Mouse (Mus musculus): ENCODE measurements around the gene Bsn. TPM values are rescaled to one million over a fixed set of nuclear protein-coding genes. Genes with fewer than 3 reads are reported as not detected.
"Not testable (repeated sequence)": the region's sequence is repeated elsewhere in the genome, so short reads cannot be mapped to it uniquely, and the experiment has no call there.

Bsn gene
- total RNA-seq, 1 experiment from 2014 or later = under 0.01 TPM

DNA sequence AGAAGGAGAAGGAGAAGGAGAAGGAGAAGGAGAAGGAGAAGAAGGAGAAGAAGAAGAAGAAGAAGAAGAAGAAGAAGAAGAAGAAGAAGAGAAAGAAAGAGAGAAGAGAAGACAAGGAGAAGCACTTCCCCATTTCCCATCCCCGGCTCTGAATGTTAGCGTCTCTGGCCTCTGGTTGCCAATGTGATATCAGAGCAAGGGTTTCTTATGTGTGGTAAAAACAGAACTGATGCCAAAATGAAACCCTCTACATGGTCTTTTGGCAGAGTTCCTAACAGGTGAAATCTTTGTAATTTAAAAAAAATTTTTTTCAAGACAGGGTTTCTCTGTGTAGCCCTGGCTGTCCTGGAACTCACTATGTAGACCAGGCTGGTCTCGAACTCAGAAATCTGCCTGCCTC, 54.5 kb downstream of the Bsn start:
- ATAC-seq (replicated peaks; ENCODE audit: insufficient number of reproducible peaks, low FRiP score, low TSS enrichment, poor library complexity, severe bottlenecking) = not testable (repeated sequence)

DNA sequence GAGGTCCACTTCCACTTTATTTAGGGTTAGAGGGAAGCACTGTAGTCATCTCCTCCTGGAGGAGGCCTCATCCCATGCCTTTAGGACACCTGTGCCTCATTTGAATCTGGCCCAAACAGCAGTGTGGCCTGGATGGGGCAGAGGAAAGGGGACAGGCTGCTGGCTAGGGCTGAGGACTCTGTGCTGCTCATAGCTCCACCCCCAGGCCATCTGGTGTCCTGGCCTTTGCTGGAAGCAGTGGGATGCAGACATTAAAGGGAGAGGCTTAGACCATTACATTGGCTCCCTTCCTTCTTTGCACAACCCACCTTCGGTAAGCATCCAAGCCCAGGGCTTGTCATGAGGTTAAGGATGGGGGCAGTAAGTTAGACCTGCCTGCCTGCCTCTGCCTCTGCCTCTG, 56.7 kb downstream of the Bsn start:
- no peak for ATAC-seq (replicated peaks; ENCODE audit: insufficient number of reproducible peaks, low FRiP score, low TSS enrichment, poor library complexity, severe bottlenecking)

DNA sequence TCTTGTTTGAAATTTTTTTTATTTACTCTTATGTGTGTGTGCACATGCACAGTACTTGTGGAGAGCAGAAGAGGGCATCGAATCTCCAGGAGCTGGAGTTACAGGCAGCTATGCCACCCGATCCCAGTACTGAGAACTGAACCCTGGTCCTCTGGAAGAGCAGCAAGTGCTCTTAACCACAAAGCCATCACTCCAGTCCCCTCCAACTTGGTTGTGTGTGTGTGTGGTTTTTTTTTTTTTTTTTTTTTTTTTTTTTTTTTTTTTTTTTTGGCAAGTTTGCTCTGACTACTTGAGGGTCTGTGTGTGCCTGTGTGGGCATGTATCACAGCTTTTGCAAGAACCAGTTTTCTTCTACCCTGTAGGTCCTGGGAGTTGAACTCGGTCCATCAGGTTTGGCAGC, 57.8 kb downstream of the Bsn start:
- no peak for ATAC-seq (replicated peaks; ENCODE audit: insufficient number of reproducible peaks, low FRiP score, low TSS enrichment, poor library complexity, severe bottlenecking)

DNA sequence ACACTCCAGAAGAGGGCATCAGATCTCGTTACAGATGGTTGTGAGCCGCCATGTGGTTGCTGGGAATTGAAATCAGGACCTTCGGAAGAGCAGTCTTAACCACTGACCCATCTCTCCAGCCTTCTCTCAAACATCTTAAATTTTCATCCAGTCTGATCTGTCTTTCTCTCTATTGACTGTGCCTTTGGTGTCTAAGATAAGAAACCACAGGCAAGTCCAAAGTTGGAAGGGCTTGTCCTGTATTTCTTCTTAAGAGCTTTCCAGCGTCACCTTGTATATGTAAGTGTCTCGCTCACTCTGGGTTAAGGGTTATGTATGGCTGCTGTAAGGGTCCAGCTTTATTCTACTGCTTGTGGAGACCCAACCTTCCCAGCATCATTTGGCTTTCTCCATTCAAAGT, 58.7 kb downstream of the Bsn start:
- no peak for ATAC-seq (replicated peaks; ENCODE audit: insufficient number of reproducible peaks, low FRiP score, low TSS enrichment, poor library complexity, severe bottlenecking)

DNA sequence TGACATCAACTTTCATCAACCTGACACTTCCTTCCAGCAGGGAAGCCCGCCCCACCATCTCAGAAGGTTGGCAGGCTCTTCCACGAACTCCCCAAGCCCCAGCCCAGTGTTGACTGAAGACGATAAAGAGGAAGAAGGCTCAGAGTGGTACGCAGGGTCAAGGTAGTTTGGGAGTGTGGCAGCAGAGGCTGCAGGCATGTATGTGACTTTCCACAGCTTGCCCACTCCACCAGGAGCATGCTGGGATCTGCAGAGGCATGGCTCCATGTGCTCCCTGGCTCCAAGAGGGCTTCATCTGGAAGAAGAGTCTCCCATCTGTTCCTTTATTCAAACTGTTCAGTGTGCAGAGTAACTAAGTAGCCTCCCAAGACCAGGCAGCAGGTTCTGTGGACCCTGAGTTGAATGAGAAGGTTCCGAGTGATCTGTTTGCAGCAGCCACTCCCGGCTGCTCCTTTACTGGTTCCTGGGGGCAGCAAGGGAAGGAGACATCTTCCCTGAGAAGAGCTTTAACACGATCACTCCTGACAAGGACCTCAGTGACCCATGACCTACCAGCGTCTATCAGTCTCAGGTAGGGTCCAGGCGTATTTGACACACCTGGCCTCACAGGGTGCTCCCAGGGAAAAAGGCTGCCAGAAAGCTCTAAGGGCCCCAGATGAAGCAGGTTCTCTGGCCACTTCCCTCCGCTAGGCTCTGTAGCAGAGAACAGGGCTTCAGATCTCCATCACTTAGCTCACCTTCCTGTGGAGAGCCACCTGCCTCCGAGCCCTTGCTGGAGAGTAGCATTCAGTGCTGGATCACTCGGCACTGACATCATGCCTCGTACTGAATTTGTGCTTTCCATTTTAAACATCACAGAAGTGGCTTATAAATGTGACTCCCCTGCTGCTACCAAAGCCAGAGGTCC, 60.9 kb downstream of the Bsn start:
- no peak for ATAC-seq (replicated peaks; ENCODE audit: insufficient number of reproducible peaks, low FRiP score, low TSS enrichment, poor library complexity, severe bottlenecking)

DNA sequence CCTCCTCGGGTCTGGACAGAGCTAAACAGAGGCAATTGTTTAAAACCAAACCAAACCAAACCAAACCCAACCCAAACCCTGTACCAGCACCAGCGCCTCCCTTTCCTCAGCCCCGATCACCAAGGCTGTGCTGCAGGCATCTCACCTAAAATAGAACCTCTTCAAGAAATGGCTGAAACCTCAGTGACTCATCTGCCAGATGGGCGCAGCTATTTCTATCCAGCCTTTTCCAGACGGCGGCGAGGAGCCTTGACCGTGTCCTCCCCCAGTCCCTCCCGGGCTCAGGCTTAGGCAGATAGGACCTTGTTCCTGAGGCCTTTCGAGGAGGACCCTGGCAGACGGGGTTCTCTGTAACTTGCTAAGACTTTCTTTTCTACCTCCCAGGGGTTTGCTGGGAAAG, 61.9 kb downstream of the Bsn start:
- no peak for ATAC-seq (replicated peaks; ENCODE audit: insufficient number of reproducible peaks, low FRiP score, low TSS enrichment, poor library complexity, severe bottlenecking)

DNA sequence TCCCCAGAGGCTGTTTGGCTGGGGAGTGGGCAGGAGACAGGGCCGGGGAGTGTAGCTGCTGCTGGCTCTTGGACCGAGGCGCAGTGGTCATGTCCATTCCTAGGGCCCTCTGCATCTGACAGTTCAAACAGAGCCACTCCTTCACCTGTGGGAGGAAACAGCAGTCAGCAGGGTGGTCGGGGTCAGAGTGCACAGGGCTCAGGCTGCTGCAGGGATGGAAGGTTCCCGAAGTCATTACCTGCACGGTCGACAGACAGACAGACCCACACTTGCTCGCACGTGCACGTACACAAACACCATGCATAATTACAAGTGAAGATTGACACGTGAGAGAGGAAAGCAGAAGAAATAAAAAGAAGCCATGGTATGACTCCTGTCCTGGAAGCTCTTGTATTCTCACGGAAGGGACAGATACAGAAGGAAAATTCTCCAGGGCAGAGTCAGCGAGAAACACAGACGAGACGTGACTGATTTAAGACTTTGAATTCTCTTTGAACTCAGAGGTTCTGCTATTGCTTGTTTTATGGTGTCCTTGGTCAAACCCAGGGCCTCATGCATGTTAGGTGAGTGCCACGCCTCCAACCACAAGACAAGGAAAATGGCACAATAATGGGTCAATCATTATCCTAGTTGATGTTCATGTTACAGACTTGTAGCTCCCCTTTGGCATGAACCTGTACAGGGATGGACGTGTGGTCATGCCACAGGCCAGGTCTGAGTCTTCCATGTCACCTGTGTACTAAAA, 63.6 kb downstream of the Bsn start:
- ATAC-seq (replicated peaks; ENCODE audit: insufficient number of reproducible peaks, low FRiP score, low TSS enrichment, poor library complexity, severe bottlenecking) = no peak

DNA sequence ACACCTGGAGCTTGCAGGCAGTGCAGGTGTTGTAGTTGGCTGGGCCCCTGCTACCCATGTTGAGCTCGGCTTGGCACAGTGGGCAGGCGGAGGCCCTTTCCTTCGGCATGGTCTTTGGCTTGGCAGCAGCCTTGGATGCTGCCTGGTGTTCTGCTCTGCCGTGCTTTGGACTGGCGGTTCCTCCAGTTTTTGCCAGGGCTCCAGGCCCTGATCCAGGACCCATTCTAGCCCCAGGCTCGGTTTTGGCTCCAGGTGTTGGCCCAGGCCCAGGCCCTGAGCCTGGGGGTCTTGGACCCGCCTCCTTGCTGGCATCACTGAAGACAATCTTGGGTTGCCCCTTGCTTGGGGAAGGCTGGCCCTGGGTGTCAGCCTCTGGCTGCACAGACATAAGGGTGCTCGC, 64.5 kb downstream of the Bsn start:
- no peak for ATAC-seq (replicated peaks; ENCODE audit: insufficient number of reproducible peaks, low FRiP score, low TSS enrichment, poor library complexity, severe bottlenecking)

DNA sequence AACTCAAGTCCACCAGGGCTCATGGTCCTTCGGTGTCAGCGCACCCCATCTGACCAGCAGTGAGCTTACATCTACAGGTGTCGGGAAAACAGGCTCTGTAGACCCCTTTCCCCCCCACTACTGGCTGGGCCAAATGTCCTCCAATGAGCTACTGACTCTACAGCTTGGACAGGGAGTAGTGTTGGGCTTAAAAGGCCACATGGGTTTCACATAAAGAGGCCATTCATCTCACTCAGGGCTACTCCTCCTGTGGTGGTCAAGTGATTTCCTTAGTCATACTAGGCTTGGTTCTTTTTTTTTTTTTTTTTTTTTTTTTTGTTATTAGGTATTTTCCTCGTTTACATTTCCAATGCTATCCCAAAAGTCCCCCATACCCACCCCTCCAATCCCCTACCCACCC, 66.3 kb downstream of the Bsn start:
- ATAC-seq (replicated peaks; ENCODE audit: insufficient number of reproducible peaks, low FRiP score, low TSS enrichment, poor library complexity, severe bottlenecking) = no peak

DNA sequence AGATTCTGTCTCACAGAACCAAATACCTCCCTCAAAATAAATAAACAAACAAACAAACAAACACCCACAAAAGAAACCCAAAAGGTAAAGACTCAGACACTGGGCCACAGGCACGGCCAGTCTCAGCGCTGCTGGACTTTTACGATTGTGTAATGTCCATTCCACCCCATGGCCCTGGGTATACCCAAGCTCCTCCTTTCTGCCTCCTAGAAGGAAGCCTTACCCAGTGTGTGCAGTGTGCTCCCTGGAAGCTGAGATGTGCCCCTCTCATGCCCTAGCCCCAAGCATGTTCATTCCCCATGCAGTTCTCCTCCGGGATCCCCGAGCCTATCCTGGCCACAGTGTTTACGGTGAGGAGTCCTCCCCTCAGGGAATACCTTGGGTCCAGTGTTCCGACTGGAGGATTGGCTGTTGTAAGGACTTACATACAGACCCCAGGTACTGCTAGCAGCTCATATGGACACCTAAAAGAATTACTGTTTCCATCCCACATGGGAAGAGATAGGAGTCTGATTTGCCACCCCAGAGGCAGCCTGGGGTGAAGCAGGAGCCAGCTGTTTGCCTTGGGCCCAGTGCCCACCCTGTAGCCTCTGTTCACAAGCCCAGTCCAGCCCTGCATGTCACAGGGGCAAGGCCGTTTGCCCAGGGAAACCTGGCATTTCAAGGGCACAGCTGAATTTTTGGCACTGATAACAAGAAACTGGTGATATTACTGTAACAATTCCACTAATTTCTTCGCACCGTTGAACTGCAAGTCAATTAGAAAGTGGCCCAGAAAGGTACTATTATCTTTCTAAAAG, 68.8 kb downstream of the Bsn start:
- no peak for ATAC-seq (replicated peaks; ENCODE audit: insufficient number of reproducible peaks, low FRiP score, low TSS enrichment, poor library complexity, severe bottlenecking)

DNA sequence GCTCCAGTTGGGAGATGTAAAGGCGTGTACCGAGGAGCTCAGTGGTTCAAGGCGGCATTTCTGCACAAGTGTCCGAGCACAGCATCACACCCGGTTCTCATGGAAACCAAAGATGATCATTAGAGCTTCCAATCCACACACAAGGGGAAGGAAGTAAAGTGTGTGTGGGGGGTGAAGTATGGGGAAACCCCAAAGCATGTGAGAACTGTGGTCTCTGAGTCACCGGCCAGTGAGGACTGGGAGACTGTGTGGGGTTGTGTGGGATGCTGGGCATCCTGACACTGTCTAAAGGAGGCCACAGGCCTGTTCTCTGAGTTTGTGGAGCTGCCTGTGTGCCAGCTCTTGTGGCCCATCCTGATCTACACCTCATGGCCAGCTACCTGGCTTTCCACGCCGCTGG, 69.5 kb downstream of the Bsn start:
- ATAC-seq (replicated peaks; ENCODE audit: insufficient number of reproducible peaks, low FRiP score, low TSS enrichment, poor library complexity, severe bottlenecking) = peak; percentile 90

DNA sequence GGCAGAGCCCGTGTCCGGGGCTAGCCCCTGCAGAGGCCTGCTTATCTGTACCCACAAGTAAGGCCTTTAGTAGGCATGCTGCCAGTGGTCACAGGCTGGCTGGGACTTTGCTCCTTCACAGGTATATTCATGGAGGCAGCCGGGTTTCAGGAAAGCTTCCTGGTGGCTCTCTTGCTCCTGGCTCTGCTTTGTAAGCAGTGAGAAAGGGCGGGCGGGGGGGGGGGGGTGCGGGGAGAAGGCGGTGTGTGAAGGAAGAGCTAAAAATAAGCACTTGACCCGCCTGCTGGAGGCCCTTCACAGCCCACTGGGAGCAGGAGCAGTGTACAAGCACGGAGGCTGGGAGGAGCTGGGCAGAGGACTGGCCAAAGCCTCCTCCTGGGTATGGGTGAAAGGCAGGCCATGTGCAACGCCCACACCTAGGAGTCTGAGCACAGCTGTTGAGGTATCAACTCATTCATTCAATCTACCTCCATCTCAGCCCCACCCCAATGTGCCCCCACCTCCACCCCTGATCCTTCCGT, 70.2 kb downstream of the Bsn start:
- no peak for ATAC-seq (replicated peaks; ENCODE audit: insufficient number of reproducible peaks, low FRiP score, low TSS enrichment, poor library complexity, severe bottlenecking)

DNA sequence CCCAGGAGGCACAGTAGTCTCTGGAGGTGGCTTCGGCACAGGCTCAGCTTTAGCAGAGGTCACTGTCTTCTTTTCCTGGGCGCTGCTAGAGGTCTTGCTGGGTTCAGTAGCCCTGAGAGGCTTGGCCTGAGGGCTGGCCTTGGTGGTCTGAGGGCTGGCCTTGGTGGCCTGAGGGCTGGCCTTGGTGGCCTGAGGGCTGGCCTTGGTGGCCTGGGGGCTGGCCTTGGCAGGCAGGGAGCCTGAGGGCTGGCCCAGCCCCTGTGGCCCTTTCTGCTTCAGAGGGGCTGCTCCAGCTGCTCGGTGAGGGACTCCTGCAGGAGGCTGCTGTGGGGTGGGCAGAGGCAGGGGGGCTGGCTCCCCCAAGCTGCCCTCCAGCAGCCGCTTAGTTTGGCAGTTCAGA, 73.0 kb downstream of the Bsn start:
- no peak for ATAC-seq (replicated peaks; ENCODE audit: insufficient number of reproducible peaks, low FRiP score, low TSS enrichment, poor library complexity, severe bottlenecking)

DNA sequence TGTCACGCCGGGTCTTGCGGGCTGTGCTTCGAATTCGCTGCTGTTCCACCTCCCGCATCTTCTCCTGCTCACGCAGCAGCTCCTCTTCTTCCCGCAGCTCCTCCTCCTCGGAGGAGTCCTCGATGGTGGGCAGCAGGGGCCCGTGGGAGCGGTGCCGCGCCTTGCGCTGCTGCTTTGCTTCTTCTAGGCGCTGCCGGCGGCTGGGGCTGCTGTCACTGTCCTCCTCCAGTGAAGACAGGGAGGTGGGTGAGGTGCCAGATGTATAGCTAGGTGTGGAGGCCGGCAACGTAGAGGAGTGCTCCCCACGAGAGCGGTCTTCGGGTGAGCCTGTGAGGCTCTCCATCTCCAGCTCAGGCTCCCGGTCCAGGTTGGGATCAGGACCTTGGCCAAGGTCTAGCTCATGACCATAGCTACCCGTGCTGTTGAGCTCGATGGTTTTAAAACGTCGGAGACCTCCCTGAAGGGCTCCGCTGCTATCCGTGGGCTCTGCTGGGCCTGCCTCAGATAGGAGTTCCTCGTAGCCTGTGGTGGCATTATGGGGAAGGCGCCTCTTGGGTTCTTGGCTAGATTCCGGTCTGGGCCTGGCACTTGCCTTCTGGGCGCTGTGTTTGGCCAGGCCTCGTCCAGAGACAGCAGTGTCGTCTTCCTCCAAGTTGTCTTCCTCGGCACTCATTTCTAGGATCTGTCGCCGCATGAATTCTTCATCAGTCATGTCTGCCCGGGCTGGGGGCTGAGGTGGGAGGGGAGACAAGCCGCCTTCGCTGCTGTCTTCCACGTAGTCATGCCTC, 74.7 kb downstream of the Bsn start:
- no peak for ATAC-seq (replicated peaks; ENCODE audit: insufficient number of reproducible peaks, low FRiP score, low TSS enrichment, poor library complexity, severe bottlenecking)

DNA sequence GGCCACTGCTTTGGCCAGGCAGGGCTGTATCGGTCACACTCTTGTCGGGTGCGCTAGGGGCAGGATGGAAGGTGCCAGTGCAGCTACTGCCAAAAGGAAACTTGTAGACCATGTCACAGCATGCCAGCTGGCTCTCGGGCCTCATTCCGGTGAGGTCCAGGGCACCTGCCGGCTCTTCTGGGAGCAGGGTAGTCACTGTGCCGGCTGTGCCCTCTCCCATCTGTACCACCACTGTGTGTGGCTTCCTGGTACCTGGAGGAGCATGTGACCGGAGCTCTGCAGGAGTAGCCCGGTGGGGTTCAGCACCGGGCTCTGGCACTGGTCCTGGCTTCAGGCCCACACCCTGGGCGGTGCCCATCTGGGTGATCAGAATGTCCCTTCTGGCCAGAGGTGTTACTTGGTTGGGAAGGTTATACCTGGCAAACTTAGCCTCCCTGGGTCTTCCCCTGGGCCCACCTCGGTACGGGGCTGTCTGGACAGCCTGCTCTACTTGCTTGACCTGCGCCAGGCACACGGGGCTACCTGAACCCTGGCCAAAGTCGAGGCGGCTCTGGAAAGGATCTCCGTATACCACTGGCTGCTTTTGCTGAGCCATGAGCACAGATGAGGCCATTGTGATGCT, 77.4 kb downstream of the Bsn start:
- ATAC-seq (replicated peaks; ENCODE audit: insufficient number of reproducible peaks, low FRiP score, low TSS enrichment, poor library complexity, severe bottlenecking) = no peak

DNA sequence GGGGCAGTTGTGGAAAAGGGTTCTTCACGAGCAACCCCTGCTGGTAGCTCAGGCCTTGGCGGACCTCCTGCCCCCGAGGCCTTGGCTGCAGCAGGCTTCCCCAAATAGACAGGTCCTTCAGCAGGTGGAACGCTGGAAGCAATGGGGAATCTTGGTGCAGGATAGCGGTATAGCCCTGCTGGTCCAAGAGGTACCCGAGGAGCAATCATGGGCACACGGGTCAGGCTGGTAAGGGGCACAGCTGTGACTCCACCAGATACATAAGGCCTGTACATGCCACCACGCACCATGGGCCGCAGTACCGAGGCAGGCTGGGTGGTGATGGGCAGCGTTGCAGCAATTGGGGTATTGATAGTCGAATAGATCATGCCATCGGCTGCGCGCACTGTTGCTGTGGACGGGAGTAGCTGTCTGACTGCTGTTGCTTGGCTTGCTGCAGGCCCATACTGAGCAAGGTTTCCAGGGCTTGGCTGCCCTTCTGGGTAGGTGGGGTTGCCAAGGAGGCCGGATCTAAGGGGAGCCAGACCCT, 78.5 kb downstream of the Bsn start:
- no peak for ATAC-seq (replicated peaks; ENCODE audit: insufficient number of reproducible peaks, low FRiP score, low TSS enrichment, poor library complexity, severe bottlenecking)

DNA sequence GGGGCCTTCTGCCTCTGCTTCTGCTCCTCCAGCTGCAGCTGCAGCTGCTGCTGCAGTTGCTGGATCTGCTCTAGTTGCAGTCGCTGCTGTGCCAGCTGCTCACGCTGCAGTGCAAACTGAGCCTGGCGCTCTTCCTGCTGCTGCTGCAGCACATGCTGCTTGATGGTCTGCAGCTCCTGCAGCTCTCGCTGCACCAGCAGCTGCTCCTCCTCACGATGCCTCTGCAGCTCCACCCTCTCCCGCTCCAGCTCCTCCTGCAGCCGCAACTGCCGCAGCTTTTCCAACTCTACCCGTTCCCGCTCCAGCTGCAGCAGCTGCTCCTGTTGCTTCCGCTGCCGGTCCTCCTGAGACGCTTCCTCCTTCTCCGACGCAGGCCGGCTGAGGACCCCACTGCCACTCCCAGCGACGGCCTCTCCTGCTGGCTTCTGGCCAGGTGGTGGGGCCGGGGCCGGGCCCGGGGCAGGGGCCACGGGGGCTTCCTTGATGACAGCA, 79.0 kb downstream of the Bsn start:
- ATAC-seq (replicated peaks; ENCODE audit: insufficient number of reproducible peaks, low FRiP score, low TSS enrichment, poor library complexity, severe bottlenecking) = no peak

DNA sequence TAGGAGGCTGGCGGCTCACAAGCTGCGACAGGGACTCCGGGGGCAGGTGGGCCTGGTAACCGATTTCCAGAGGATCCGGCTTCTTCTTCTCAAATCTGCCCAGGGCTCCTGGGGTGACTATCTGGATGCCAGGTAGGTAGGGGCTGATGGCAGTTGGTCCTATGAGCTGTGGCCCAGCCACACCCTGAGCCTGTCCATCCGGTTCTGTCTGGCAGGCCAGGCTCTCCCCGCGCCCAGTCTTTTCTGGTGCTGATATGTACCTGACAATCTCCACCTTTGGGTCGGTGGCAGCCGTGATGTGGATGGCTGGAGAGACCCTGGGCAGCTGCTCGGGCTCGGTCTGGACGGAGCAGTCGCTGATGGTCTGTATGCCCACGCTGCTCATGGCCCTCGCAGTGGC, 80.0 kb downstream of the Bsn start:
- ATAC-seq (replicated peaks; ENCODE audit: insufficient number of reproducible peaks, low FRiP score, low TSS enrichment, poor library complexity, severe bottlenecking) = no peak
